Mouse (Mus musculus) limb, embryonic 12.5 days (tissue): ENCODE data around the gene Rbp3. TPM values are rescaled to one million over a fixed set of nuclear protein-coding genes. Genes with fewer than 3 reads are reported as not detected.

ENCODE experiments used
- polyA plus RNA-seq: library from polyadenylated mRNA; unstranded; fragments of >200 nt; fragmentation: Nextera tagmentation; extraction: Ambion mirVana; gene quantifications from 2 replicates; pipeline ENCODE4 v1.2.1, GENCODE M21; 2016

Gene Rbp3
- polyA plus RNA-seq, 1 experiment from 2014 or later = not detected

Other genes with a start within 250 kb of the Rbp3 start
- gene Gdf10, start 30.4 kb upstream of the Rbp3 start, polyA plus RNA-seq = 11.9 and 14.2 TPM in 2 replicates
- not detected in 2 replicates for gene Gdf2, start 13.0 kb upstream of the Rbp3 start, polyA plus RNA-seq
- 0.10 and 0.18 TPM in 2 replicates for gene Zfp488, start 24.8 kb downstream of the Rbp3 start, polyA plus RNA-seq
- not detected in 2 replicates for gene Gm30083, start 61.2 kb downstream of the Rbp3 start, polyA plus RNA-seq
- gene Gm5460, start 62.8 kb downstream of the Rbp3 start, polyA plus RNA-seq = not detected in 2 replicates
- gene Antxrl, start 98.7 kb downstream of the Rbp3 start, polyA plus RNA-seq = not detected in 2 replicates
- 6.0 and 6.1 TPM in 2 replicates for gene Anxa8, start 132.0 kb downstream of the Rbp3 start, polyA plus RNA-seq
- not detected in 2 replicates for gene A630023A22Rik, start 148.8 kb downstream of the Rbp3 start, polyA plus RNA-seq
- not detected in 2 replicates for gene Npy4r, start 198.5 kb downstream of the Rbp3 start, polyA plus RNA-seq
- gene Gprin2, start 247.7 kb downstream of the Rbp3 start, polyA plus RNA-seq = 1.7 and 2.4 TPM in 2 replicates